In genomic region chr4:47707966-47708365, GRCm38 (mm10) we compare ENCODE assay signal across 10 mouse cellular contexts.
DNase-seq lines count a peak whose midpoint lies in the region; ATAC-seq and TF ChIP-seq lines count a peak whose summit lies in the region.
"Had no signal": no experiment of that assay in that cellular context is flagged by ENCODE, and none has a peak within 500 bp of the region (broad histone marks: within the 10 kb centered on the region; RNA-seq: fewer than 3 reads in every experiment).

No protein-coding gene starts in this region.

- H3K4me1 ChIP-seq in stomach, postnatal 0 days (replicated peaks; ENCODE audit: control insufficient read depth, insufficient read depth): no peaks in the 10 kb centered on the region
- H3K4me1 ChIP-seq in intestine, postnatal 0 days (replicated peaks; ENCODE audit: control insufficient read depth, insufficient read depth, low read length): no peaks in the 10 kb centered on the region
- H3K4me1 ChIP-seq in thymus, adult 2 months (replicated peaks; ENCODE audit: control insufficient read depth, insufficient read depth, low read length): no peaks in the 10 kb centered on the region
- H3K4me1 ChIP-seq: embryonic facial prominence, embryonic 15.5 days had no signal

- no peak for ATAC-seq in stomach, postnatal 0 days (ENCODE audit: low FRiP score, low TSS enrichment)
- ATAC-seq in intestine, postnatal 0 days: no peak

- TF ChIP-seq EP300 in stomach, postnatal 0 days (optimal IDR thresholded peaks at IDR 0.05): no peak

- TF ChIP-seq POLR2A in thymus, adult 2 months (IDR thresholded peaks at IDR 0.05; ENCODE audit: control insufficient read depth, extremely low read depth, insufficient read depth, low read length, poor library complexity): no peak

- no peak overlapping the region for H3K4me2 ChIP-seq in stomach, postnatal 0 days (replicated peaks; ENCODE audit: low read depth)
- no peak overlapping the region for H3K4me2 ChIP-seq in intestine, postnatal 0 days (replicated peaks; ENCODE audit: low read depth)
- H3K4me2 ChIP-seq: embryonic facial prominence, embryonic 15.5 days had no signal

- TF ChIP-seq CTCF in stomach, postnatal 0 days (IDR thresholded peaks at IDR 0.05; ENCODE audit: low read depth): no peak
- no peak for TF ChIP-seq CTCF in intestine, postnatal 0 days (IDR thresholded peaks at IDR 0.05; ENCODE audit: low read depth)
- TF ChIP-seq CTCF in thymus, adult 2 months (IDR thresholded peaks at IDR 0.05; ENCODE audit: borderline replicate concordance, control insufficient read depth, extremely low read depth, insufficient read depth, low read length, poor library complexity): no peak

- H3K9ac ChIP-seq in stomach, postnatal 0 days (ENCODE audit: low read length): no peak overlapping the region
- no peak overlapping the region for H3K9ac ChIP-seq in intestine, postnatal 0 days (ENCODE audit: low read depth, low read length)
- H3K9ac ChIP-seq: embryonic facial prominence, embryonic 15.5 days had no signal

- no peaks in the 10 kb centered on the region for H3K9me3 ChIP-seq in stomach, postnatal 0 days (ENCODE audit: control insufficient read depth, low read length)
- H3K9me3 ChIP-seq in intestine, postnatal 0 days (ENCODE audit: control insufficient read depth): no peaks in the 10 kb centered on the region
- H3K9me3 ChIP-seq: embryonic facial prominence, embryonic 15.5 days had no signal

- no peak overlapping the region for H3K27ac ChIP-seq in stomach, postnatal 0 days (replicated peaks)
- no peak overlapping the region for H3K27ac ChIP-seq in intestine, postnatal 0 days (ENCODE audit: low read depth, low read length)
- H3K27ac ChIP-seq in thymus, adult 2 months (ENCODE audit: control insufficient read depth, insufficient read depth, low read length): no peak overlapping the region
- H3K27ac ChIP-seq: embryonic facial prominence, embryonic 15.5 days had no signal

- no peaks in the 10 kb centered on the region for H3K27me3 ChIP-seq in stomach, postnatal 0 days (ENCODE audit: control insufficient read depth, insufficient read depth, low read length)
- H3K27me3 ChIP-seq in intestine, postnatal 0 days (replicated peaks; ENCODE audit: control insufficient read depth, insufficient read depth, low read length): no peaks in the 10 kb centered on the region
- no peaks in the 10 kb centered on the region for H3K27me3 ChIP-seq in thymus, adult 2 months (ENCODE audit: control insufficient read depth, insufficient read depth, low read length)
- H3K27me3 ChIP-seq: embryonic facial prominence, embryonic 15.5 days had no signal

- H3K4me3 ChIP-seq in stomach, postnatal 0 days (ENCODE audit: low read depth, low read length): no peak overlapping the region
- H3K4me3 ChIP-seq in intestine, postnatal 0 days (ENCODE audit: low read depth, low read length): no peak overlapping the region
- H3K4me3 ChIP-seq in thymus, adult 2 months (ENCODE audit: control insufficient read depth, insufficient read depth, low read length): no peak overlapping the region
- H3K4me3 ChIP-seq: embryonic facial prominence, embryonic 15.5 days had no signal

- H3K36me3 ChIP-seq in stomach, postnatal 0 days (ENCODE audit: control insufficient read depth, insufficient read depth, low read length): no peaks in the 10 kb centered on the region
- H3K36me3 ChIP-seq in intestine, postnatal 0 days (ENCODE audit: control insufficient read depth, insufficient read depth): no peaks in the 10 kb centered on the region
- no peaks in the 10 kb centered on the region for H3K36me3 ChIP-seq in thymus, adult 2 months (ENCODE audit: control insufficient read depth, insufficient read depth, low read length)
- H3K36me3 ChIP-seq: embryonic facial prominence, embryonic 15.5 days had no signal

- intact Hi-C loops in left cerebral cortex, postnatal 36 days (cut with DNase I): no loop called here

- peak; percentile 91 to 95 for DNase-seq in cerebellum, adult 18-20 months
- peak; percentile 93 to 95 for DNase-seq in cerebellum, postnatal 25 days
- peak; percentile 89 to 92 for DNase-seq in layer of hippocampus, adult 18-20 months (ENCODE audit: low spot score in 2 of 2)
- peak; percentile 74 to 83 for DNase-seq in left cerebral cortex, postnatal 36 days (ENCODE audit: low spot score in 2 of 2)
- no peak for DNase-seq in stomach, postnatal 0 days (ENCODE audit: low spot score)
- DNase-seq in kidney, postnatal 14 days: no peak
- DNase-seq in thymus, adult 2 months: no peak
- DNase-seq: lung, postnatal 14 days had no signal

Comparison
In these comparisons a context has a peak if more than half of its experiments do, and no peak if none do; other contexts are left out.
1. DNase-seq: peak in cerebellum, adult 18-20 months (2 of 2), cerebellum, postnatal 25 days (2 of 2), layer of hippocampus, adult 18-20 months (2 of 2) and left cerebral cortex, postnatal 36 days (2 of 2); none in stomach, postnatal 0 days (single experiment), kidney, postnatal 14 days (single experiment) and thymus, adult 2 months (single experiment).